Mouse (Mus musculus): Measurements from ENCODE around the gene Slc37a1. TPM values are rescaled to one million over a fixed set of nuclear protein-coding genes. Genes with fewer than 3 reads are reported as not detected.

Gene Slc37a1
- polyA plus RNA-seq, 1 experiment: 7.2 TPM

DNA sequence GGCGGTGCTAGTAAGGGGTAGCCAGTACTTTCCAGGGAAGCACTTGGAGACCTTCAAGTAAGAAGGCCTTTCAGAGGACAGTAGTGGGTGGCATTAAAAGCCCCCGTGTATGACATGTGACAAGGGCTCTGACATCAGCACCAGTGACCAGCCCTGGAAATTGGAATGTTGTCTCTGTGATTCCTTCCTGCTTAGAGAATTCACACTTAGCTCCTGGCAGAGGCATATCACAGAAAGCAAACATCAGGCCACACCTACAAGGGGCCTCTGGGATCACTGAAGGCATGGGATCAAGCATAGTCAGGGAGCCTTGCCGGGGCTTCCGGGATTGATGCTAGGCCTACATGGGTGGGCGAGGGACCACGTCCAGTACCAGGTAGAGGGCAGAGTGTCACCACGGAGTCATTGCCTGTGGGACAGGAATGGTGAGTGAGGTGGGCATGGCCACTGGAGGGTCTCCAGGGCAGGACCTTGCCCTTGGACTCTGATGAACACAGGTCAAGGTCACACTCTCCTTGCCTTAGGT lies 21.8 kb downstream of the Slc37a1 start:
- no peak for TF ChIP-seq CTCF (IDR thresholded peaks at IDR 0.05; ENCODE audit: control insufficient read depth, insufficient read depth, insufficient replicate concordance, low read depth, low read length)
- no peak for TF ChIP-seq POLR2A (IDR thresholded peaks at IDR 0.05; ENCODE audit: control insufficient read depth, low read depth, low read length)
- Histone ChIP-seq H3K27ac (ENCODE audit: control insufficient read depth, insufficient read depth, low read depth, low read length) (no peak overlapping the region), H3K36me3 (ENCODE audit: control insufficient read depth, insufficient read depth, low read length) (no peaks in the 10 kb centered on the region), H3K4me1 (ENCODE audit: control insufficient read depth, insufficient read depth, low read length) (peaks cover 12% of the 10 kb centered on the region), H3K27me3 (ENCODE audit: control insufficient read depth, insufficient read depth, low read length) (no peaks in the 10 kb centered on the region), H3K4me3 (ENCODE audit: control insufficient read depth, low read depth, low read length) (no peak overlapping the region)

DNA sequence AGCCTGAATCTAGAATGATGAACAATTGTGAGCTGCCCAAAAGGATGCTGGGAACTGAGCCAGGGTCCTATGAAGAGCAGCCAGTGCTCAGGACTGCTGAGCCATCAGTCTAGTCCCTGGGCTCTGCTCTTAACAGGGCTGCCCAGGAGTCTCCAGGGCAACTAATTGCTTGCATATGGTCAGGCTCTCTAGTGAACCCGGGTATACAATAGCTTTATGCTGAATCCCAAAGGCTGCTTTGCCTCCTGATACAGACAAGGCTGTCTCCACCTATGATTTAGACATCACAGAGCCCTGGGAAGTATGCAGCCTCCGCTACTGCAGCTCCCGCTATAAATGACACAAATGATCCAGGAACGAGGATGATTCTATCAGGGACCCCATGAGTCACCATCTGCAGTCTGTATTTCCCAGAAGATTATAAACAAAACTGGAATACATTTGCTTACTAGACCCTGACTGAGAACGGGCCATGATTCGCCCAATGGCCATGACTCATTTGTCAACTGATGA lies 22.7 kb downstream of the Slc37a1 start:
- no peaks in the 10 kb centered on the region for H3K27me3 ChIP-seq (ENCODE audit: control insufficient read depth, insufficient read depth, low read length)
- no peaks in the 10 kb centered on the region for H3K36me3 ChIP-seq (ENCODE audit: control insufficient read depth, insufficient read depth, low read length)
- no peak overlapping the region for H3K4me3 ChIP-seq (ENCODE audit: control insufficient read depth, low read depth, low read length)
- peaks cover 12% of the 10 kb centered on the region for H3K4me1 ChIP-seq (ENCODE audit: control insufficient read depth, insufficient read depth, low read length)
- TF ChIP-seq POLR2A (IDR thresholded peaks at IDR 0.05; ENCODE audit: control insufficient read depth, low read depth, low read length) (no peak), CTCF (IDR thresholded peaks at IDR 0.05; ENCODE audit: control insufficient read depth, insufficient read depth, insufficient replicate concordance, low read depth, low read length) (no peak)
- H3K27ac ChIP-seq (ENCODE audit: control insufficient read depth, insufficient read depth, low read depth, low read length): no peak overlapping the region

- peak overlapping the region; percentile 78 for H3K27ac ChIP-seq (ENCODE audit: control insufficient read depth, insufficient read depth, low read depth, low read length)
These were observed 24.5 kb downstream of the Slc37a1 start for GRCm38 (mm10) chr17:31311047-31311446.

DNA sequence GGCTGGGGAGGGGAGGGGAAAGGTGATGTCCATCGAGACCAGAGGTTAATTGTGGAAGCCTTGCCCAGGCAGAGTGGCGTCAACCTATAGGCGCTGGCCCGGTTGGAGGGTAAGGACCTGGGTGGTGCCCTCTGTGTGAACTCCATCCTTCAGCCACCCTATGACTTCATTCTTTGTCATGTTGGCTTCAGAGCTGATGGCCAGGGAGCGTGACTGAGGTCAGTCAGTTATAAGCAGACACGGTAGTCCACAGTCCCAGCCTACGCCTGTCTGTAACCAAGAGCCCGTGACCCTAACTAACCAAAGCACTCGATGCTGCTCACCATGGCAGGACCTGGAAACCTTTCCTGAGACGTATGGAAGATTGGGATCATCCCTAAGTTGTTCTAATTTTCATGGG lies 26.1 kb downstream of the Slc37a1 start:
- TF ChIP-seq CTCF (IDR thresholded peaks at IDR 0.05; ENCODE audit: control insufficient read depth, insufficient read depth, insufficient replicate concordance, low read depth, low read length) (no peak), POLR2A (IDR thresholded peaks at IDR 0.05; ENCODE audit: control insufficient read depth, low read depth, low read length) (no peak)
- no peak overlapping the region for H3K4me3 ChIP-seq (ENCODE audit: control insufficient read depth, low read depth, low read length)
- H3K27ac ChIP-seq (ENCODE audit: control insufficient read depth, insufficient read depth, low read depth, low read length): no peak overlapping the region
- peaks cover 3% of the 10 kb centered on the region for H3K4me1 ChIP-seq (ENCODE audit: control insufficient read depth, insufficient read depth, low read length)
- H3K36me3 ChIP-seq (ENCODE audit: control insufficient read depth, insufficient read depth, low read length): no peaks in the 10 kb centered on the region
- H3K27me3 ChIP-seq (ENCODE audit: control insufficient read depth, insufficient read depth, low read length): no peaks in the 10 kb centered on the region

More at GRCm38 (mm10) chr17:31311047-31311446, 24.5 kb downstream of the Slc37a1 start:
- Histone ChIP-seq H3K4me1 (ENCODE audit: control insufficient read depth, insufficient read depth, low read length) (peaks cover 3% of the 10 kb centered on the region), H3K36me3 (ENCODE audit: control insufficient read depth, insufficient read depth, low read length) (no peaks in the 10 kb centered on the region), H3K27me3 (ENCODE audit: control insufficient read depth, insufficient read depth, low read length) (no peaks in the 10 kb centered on the region), H3K4me3 (ENCODE audit: control insufficient read depth, low read depth, low read length) (peak overlapping the region; percentile 72)
- no peak for TF ChIP-seq POLR2A (IDR thresholded peaks at IDR 0.05; ENCODE audit: control insufficient read depth, low read depth, low read length)
- TF ChIP-seq CTCF (IDR thresholded peaks at IDR 0.05; ENCODE audit: control insufficient read depth, insufficient read depth, insufficient replicate concordance, low read depth, low read length): no peak

- H3K36me3 ChIP-seq (ENCODE audit: control insufficient read depth, insufficient read depth, low read length): no peaks in the 10 kb centered on the region
- peaks cover 3% of the 10 kb centered on the region for H3K4me1 ChIP-seq (ENCODE audit: control insufficient read depth, insufficient read depth, low read length)
- no peak for TF ChIP-seq POLR2A (IDR thresholded peaks at IDR 0.05; ENCODE audit: control insufficient read depth, low read depth, low read length)
- no peak for TF ChIP-seq CTCF (IDR thresholded peaks at IDR 0.05; ENCODE audit: control insufficient read depth, insufficient read depth, insufficient replicate concordance, low read depth, low read length)
- H3K4me3 ChIP-seq (ENCODE audit: control insufficient read depth, low read depth, low read length): no peak overlapping the region
- no peaks in the 10 kb centered on the region for H3K27me3 ChIP-seq (ENCODE audit: control insufficient read depth, insufficient read depth, low read length)
- no peak overlapping the region for H3K27ac ChIP-seq (ENCODE audit: control insufficient read depth, insufficient read depth, low read depth, low read length)
These were observed 28.6 kb downstream of the Slc37a1 start for GRCm38 (mm10) chr17:31315046-31315792.

GRCm38 (mm10) chr17:31315993-31316392 lies 29.4 kb downstream of the Slc37a1 start:
- TF ChIP-seq CTCF (IDR thresholded peaks at IDR 0.05; ENCODE audit: control insufficient read depth, insufficient read depth, insufficient replicate concordance, low read depth, low read length) (no peak), POLR2A (IDR thresholded peaks at IDR 0.05; ENCODE audit: control insufficient read depth, low read depth, low read length) (no peak)
- no peak overlapping the region for H3K27ac ChIP-seq (ENCODE audit: control insufficient read depth, insufficient read depth, low read depth, low read length)
- H3K27me3 ChIP-seq (ENCODE audit: control insufficient read depth, insufficient read depth, low read length): no peaks in the 10 kb centered on the region
- H3K36me3 ChIP-seq (ENCODE audit: control insufficient read depth, insufficient read depth, low read length): no peaks in the 10 kb centered on the region
- no peak overlapping the region for H3K4me3 ChIP-seq (ENCODE audit: control insufficient read depth, low read depth, low read length)
- H3K4me1 ChIP-seq (ENCODE audit: control insufficient read depth, insufficient read depth, low read length): peaks cover 2% of the 10 kb centered on the region

- TF ChIP-seq CTCF (IDR thresholded peaks at IDR 0.05; ENCODE audit: control insufficient read depth, insufficient read depth, insufficient replicate concordance, low read depth, low read length) (no peak), POLR2A (IDR thresholded peaks at IDR 0.05; ENCODE audit: control insufficient read depth, low read depth, low read length) (no peak)
- H3K36me3 ChIP-seq (ENCODE audit: control insufficient read depth, insufficient read depth, low read length): no peaks in the 10 kb centered on the region
- H3K4me1 ChIP-seq (ENCODE audit: control insufficient read depth, insufficient read depth, low read length): no peaks in the 10 kb centered on the region; the same call in none of the 2 replicates
- no peak overlapping the region for H3K27ac ChIP-seq (ENCODE audit: control insufficient read depth, insufficient read depth, low read depth, low read length)
- H3K4me3 ChIP-seq (ENCODE audit: control insufficient read depth, low read depth, low read length): no peak overlapping the region
- H3K27me3 ChIP-seq (ENCODE audit: control insufficient read depth, insufficient read depth, low read length): no peaks in the 10 kb centered on the region
These were observed 30.4 kb downstream of the Slc37a1 start for GRCm38 (mm10) chr17:31316998-31317397.

All from testis, adult 2 months (tissue).